Mouse (Mus musculus) lung, embryonic 14.5 days (tissue): ENCODE measurements at regions not wholly inside any gene's neighbourhood (a gene's known extent, or its start where the extent isn't known, plus 50 kb on each side); places are given as distances from the start of the nearest gene placed in this dataset.

ENCODE experiments used
- ATAC-seq: fragments of 200-750 bp; cut with Nextera tagmentation; 2 replicates; pipeline ENCODE4 v1.8.0; 2017; ENCODE audit warnings: mild to moderate bottlenecking, moderate TSS enrichment, moderate library complexity; ENCODE audit not compliant: insufficient read depth
- DNase-seq: peaks from one replicate; pipeline ENCODE4 v3.0.0-alpha.2; 2015
- H3K27ac ChIP-seq: fragments of 300-500 bp; sonication (generic); 2 replicates; pipeline ENCODE4 v1.5.1; 2014; ENCODE audit warnings: low read depth, mild to moderate bottlenecking, moderate library complexity
- H3K27me3 ChIP-seq: fragments of 300-500 bp; sonication (generic); 2 replicates; pipeline ENCODE4 v1.6.1; 2014; ENCODE audit warnings: low read length, control low read depth; ENCODE audit not compliant: insufficient read depth
- H3K36me3 ChIP-seq: fragments of 300-500 bp; sonication (generic); 2 replicates; pipeline ENCODE4 v1.6.1; 2014; ENCODE audit warnings: control low read depth; ENCODE audit not compliant: insufficient read depth
- H3K4me1 ChIP-seq: fragments of 300-500 bp; sonication (generic); 2 replicates; pipeline ENCODE4 v1.6.1; 2014; ENCODE audit warnings: antibody characterized with exemption, control low read depth; ENCODE audit not compliant: insufficient read depth
- H3K4me2 ChIP-seq: fragments of 300-500 bp; sonication (generic); 2 replicates; pipeline ENCODE4 v1.6.1; 2014; ENCODE audit warnings: mild to moderate bottlenecking
- H3K4me3 ChIP-seq: fragments of 300-500 bp; sonication (generic); 2 replicates; pipeline ENCODE4 v1.5.1; 2014; ENCODE audit warnings: low read depth, low read length
- H3K9ac ChIP-seq: fragments of 300-500 bp; sonication (generic); 2 replicates; pipeline ENCODE4 v1.6.1; 2014
- H3K9me3 ChIP-seq: fragments of 300-500 bp; sonication (generic); 2 replicates; pipeline ENCODE4 v1.6.1; 2016; ENCODE audit warnings: low read depth, low read length, control low read depth
- CTCF ChIP-seq: IDR thresholded peaks from 2 replicates; pipeline ENCODE4 v1.5.1; 2016; ENCODE audit warnings: antibody characterized with exemption, low read depth
- WGBS: fragments of 180-500 bp; shearing (Covaris S2); extraction: QIAGEN DNeasy Blood & Tissue Kit; methylation state at CpG from one replicate; pipeline ENCODE4 v1.1.7; 2014; 5-methylcytosine and 5-hydroxymethylcytosine counted together

DNA sequence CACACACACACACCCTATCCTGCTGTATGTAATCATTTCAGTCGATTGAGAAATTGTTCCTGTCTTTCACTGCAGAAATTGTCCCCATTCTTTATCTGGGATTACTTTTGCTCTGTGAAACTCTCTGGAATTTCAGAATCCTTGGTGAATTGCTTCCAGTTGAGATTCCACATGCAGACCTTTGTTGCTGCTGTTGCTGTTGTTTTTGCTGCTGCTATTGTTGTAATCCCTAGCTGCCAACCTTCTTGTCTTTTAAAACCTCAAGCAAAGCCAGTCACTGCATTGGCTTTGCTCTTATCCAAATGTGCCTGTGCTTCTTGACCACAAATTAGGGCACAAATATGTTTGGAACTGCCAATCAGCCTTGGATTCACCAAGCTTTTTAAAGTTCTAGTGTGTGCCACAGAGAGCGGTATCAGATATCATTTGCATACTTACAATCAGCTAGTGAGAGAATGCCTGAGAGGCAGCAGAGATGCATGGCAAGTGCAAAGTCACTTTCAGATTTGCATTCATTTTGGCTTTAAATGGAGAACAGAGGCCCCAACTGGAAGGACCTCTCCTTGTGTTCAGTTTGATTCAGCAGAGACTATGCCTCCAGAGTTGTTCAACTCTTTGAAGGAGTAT, 1187.0 kb upstream of the Map3k7 start:
- WGBS = 72% methylated on average over 2 of the region's 2 CpGs
- Histone ChIP-seq H3K36me3 (no peaks in the 10 kb centered on the region), H3K4me3 (no peak overlapping the region), H3K9ac (no peak overlapping the region), H3K9me3 (no peaks in the 10 kb centered on the region), H3K4me1 (no peaks in the 10 kb centered on the region), H3K27ac (no peak overlapping the region), H3K4me2 (no peak overlapping the region), H3K27me3 (no peaks in the 10 kb centered on the region)
- DNase-seq (no peak), ATAC-seq (no peak)
- no peak for TF ChIP-seq CTCF

DNA sequence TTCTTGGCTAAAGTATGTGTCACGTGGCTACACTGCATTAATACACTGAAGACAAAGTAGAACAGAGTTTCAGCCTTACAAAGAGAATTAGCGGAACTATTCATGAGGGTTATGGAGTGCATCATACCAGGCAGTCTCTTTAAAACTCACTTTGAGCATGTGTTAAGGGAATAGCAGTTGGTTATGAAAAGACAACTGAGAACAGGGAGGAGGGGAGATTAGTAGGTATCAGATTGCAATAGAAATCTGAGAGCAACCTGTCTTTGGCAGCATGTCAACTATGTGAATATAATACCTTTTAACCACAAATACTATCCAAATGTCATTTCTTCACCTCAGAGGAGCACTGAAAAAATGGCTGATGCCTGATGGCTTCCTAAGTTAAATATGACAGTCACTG, 1182.2 kb upstream of the Map3k7 start:
- no peaks in the 10 kb centered on the region for H3K36me3 ChIP-seq
- H3K9me3 ChIP-seq = no peaks in the 10 kb centered on the region
- TF ChIP-seq CTCF = no peak
- no peak overlapping the region for H3K4me2 ChIP-seq
- no peak overlapping the region for H3K4me3 ChIP-seq
- no peak overlapping the region for H3K9ac ChIP-seq
- no peaks in the 10 kb centered on the region for H3K27me3 ChIP-seq
- H3K4me1 ChIP-seq = no peaks in the 10 kb centered on the region
- ATAC-seq = no peak
- DNase-seq = no peak
- WGBS = 62% methylated on average over 2 of the region's 2 CpGs
- H3K27ac ChIP-seq = no peak overlapping the region

DNA sequence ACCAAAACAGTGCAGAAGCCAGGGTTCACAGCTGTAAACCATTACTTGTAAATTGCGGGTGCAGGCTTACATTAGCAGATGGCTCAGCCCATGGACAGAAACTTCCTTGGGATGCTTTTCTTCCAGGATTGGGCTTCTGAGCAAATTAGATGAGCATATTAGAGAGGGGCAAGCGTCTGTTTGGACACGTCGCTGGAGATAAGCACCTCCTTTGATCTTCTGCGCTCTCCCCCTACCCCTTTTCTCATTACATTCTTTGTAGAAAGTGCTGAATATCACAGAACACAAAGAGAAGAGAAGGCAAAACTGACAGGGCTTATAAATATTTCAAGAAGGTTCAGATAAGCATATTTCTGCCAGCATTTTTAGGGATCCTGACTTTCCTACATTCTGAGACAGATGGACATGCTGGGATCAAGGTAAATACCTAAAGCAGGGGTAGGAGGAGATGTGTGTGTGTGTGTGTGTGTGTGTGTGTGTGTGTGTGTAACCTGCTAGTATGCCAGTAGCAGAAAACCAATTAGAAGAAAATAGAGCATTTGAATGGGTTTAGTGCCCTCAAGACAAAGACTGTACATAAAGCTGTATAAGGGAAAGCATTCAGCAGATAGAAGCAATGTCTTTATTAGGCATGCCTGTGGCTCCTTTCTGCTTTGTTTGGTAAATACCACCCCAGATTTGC, 1173.8 kb upstream of the Map3k7 start:
- no peaks in the 10 kb centered on the region for H3K27me3 ChIP-seq
- no peak for ATAC-seq
- no peak overlapping the region for H3K27ac ChIP-seq
- TF ChIP-seq CTCF = no peak
- WGBS = 18% methylated on average over 5 of the region's 5 CpGs
- no peak for DNase-seq
- H3K4me1 ChIP-seq = no peaks in the 10 kb centered on the region
- H3K4me2 ChIP-seq = no peak overlapping the region
- no peaks in the 10 kb centered on the region for H3K9me3 ChIP-seq
- no peaks in the 10 kb centered on the region for H3K36me3 ChIP-seq
- no peak overlapping the region for H3K4me3 ChIP-seq
- no peak overlapping the region for H3K9ac ChIP-seq

DNA sequence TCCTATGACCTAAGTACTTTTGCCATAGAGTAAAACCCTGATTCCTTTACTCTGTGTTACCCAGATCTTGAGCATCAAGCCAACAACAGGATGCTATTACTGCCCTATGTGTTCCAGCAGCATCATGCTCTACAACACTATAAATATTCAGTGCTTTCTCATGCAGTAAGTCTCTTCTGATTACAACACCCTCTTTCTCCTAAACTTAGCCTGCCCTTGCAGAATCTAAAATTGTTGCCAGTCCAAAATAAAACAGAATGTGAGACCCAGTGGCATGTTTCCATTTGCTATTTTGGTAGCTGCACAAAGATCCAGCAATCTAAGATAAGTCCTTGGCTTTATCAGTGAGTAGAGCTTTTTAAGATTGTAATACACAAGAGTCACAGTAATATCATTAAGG, 1154.1 kb upstream of the Map3k7 start:
- H3K4me2 ChIP-seq = no peak overlapping the region
- TF ChIP-seq CTCF = no peak
- no peak overlapping the region for H3K4me3 ChIP-seq
- H3K27ac ChIP-seq = no peak overlapping the region
- no peaks in the 10 kb centered on the region for H3K36me3 ChIP-seq
- no peaks in the 10 kb centered on the region for H3K9me3 ChIP-seq
- no peak overlapping the region for H3K9ac ChIP-seq
- no peaks in the 10 kb centered on the region for H3K4me1 ChIP-seq
- DNase-seq (no peak), ATAC-seq (no peak)
- H3K27me3 ChIP-seq = no peaks in the 10 kb centered on the region

DNA sequence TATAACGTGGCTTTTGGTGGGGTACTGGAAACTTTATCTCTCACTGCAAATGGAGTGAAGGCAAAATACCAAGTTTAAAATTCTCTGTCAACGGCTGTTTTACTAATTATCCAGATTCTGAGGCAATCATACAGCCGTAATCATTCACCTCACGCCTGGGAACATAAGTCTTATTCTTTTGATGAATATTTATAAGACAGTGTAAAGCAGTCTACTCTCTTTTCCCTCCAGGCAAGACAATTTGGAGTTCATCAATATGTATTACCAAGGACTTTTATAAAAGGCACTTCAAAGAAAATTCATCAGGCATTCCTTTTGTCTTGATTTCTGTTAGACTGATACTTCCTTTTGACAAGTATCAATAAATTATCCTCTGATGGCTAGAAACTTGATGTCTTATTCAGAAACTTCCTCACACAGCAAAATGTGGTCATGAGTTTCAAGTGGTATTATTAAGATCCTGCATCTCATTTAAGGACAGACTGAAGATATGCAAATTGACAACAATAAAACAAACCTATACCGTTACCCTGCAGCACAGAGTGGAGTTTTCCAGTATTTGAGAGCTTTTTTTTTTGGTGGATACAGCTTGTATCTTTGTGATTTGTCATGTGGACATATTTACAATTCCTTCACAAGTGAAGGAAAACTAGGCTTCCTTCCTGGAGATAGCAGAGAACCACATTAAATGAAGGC, 1108.4 kb upstream of the Map3k7 start:
- H3K27me3 ChIP-seq = no peaks in the 10 kb centered on the region
- 44% methylated on average over 5 of the region's 5 CpGs for WGBS
- H3K4me2 ChIP-seq = no peak overlapping the region
- H3K36me3 ChIP-seq = no peaks in the 10 kb centered on the region
- no peak for TF ChIP-seq CTCF
- DNase-seq = peak; percentile 68
- H3K4me1 ChIP-seq = no peaks in the 10 kb centered on the region
- no peaks in the 10 kb centered on the region for H3K9me3 ChIP-seq
- H3K9ac ChIP-seq = no peak overlapping the region
- no peak overlapping the region for H3K4me3 ChIP-seq
- no peak overlapping the region for H3K27ac ChIP-seq
- no peak for ATAC-seq

DNA sequence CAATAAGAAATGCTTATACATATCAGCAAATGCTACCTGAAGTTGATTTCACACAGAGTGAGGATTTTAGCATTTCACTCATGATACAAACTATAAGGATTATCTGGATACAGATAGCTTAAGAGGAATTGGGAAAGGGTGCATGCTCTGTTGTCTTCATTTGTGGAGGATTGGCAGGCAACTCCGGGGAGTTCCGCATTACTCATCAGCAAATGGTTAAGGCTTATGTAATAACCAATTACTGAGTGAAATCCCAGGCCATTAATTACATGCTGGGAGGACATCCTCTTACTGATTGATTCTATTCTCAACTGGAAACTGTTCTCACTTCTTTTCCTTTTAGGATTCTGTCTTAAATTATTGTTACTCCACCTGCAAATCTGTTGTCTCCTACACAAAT, 1058.9 kb upstream of the Map3k7 start:
- Histone ChIP-seq H3K27me3 (no peaks in the 10 kb centered on the region), H3K4me3 (no peak overlapping the region), H3K4me2 (no peak overlapping the region), H3K9ac (no peak overlapping the region), H3K9me3 (no peaks in the 10 kb centered on the region), H3K36me3 (no peaks in the 10 kb centered on the region), H3K4me1 (no peaks in the 10 kb centered on the region), H3K27ac (no peak overlapping the region)
- ATAC-seq = no peak
- 91% methylated on average over 2 of the region's 2 CpGs for WGBS
- no peak for DNase-seq
- TF ChIP-seq CTCF = no peak

DNA sequence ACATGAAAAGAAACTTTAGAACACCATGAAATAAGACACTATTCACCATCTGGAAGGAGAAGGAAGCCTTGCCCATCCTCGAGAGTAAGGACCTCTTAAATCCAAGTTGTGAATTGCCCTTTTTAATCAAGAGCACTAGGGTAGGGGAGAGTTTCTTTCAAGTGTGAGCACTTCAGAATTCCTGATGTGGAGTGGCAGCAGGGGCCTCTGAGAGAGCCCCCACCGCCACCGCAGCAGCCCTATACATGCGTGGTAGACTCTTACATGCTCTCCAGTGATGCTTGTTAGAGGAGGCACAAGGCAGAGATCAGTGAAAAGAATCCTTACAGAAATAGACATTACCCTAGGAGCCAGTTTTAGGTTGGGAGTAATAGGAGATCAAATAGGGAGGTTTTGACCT, 1041.0 kb upstream of the Map3k7 start:
- 68% methylated on average over 4 of the region's 4 CpGs for WGBS
- no peak overlapping the region for H3K4me3 ChIP-seq
- no peaks in the 10 kb centered on the region for H3K9me3 ChIP-seq
- H3K27ac ChIP-seq = no peak overlapping the region
- H3K36me3 ChIP-seq = no peaks in the 10 kb centered on the region
- ATAC-seq (peak; percentile 76; the same call in 1 of the 2 replicates), DNase-seq (peak; percentile 9)
- no peak for TF ChIP-seq CTCF
- H3K4me1 ChIP-seq = no peaks in the 10 kb centered on the region
- no peaks in the 10 kb centered on the region for H3K27me3 ChIP-seq
- H3K9ac ChIP-seq = no peak overlapping the region
- H3K4me2 ChIP-seq = no peak overlapping the region
